Mouse (Mus musculus) activated CD4-positive, CD25-positive, alpha-beta regulatory T cell, adult 9 weeks (primary cell): ENCODE data around the gene 2610507B11Rik. TPM values are rescaled to one million over a fixed set of nuclear protein-coding genes. Genes with fewer than 3 reads are reported as not detected.

ENCODE experiments used
- polyA plus RNA-seq: library from polyadenylated mRNA; unstranded; fragments of 100-300 nt; shearing (Covaris generic); gene quantifications from one replicate; pipeline ENCODE4 v1.2.1, GENCODE M21; 2017

2610507B11Rik gene
- polyA plus RNA-seq = 91.8 TPM

GRCm38 (mm10) chr11:78261380-78262352 lies at the start of gene 2610507B11Rik:
2610507B11Rik (plus strand) TSS chr11:78261752.

GRCm38 (mm10) chr11:78245627-78246317 lies 15.8 kb upstream of the 2610507B11Rik start, which contains the start of the genes Sdf2 and Supt6:
Sdf2 (plus strand) TSS chr11:78245746.
Supt6 (minus strand) TSS chr11:78245987.

GRCm38 (mm10) chr11:78290654-78291053 lies 29.1 kb downstream of the 2610507B11Rik start, which contains the start of gene BC030499:
BC030499 (plus strand) TSS chr11:78290841.

GRCm38 (mm10) chr11:78301357-78302084 lies 40.0 kb downstream of the 2610507B11Rik start, which contains the start of gene Spag5:
Spag5 (plus strand) TSS chr11:78301529.

GRCm38 (mm10) chr11:78322860-78323259 lies 61.3 kb downstream of the 2610507B11Rik start, which contains the start of gene Aldoc:
Aldoc (plus strand) TSS chr11:78322968.

GRCm38 (mm10) chr11:78327634-78328511 lies 66.3 kb downstream of the 2610507B11Rik start, which contains the start of gene Pigs:
Pigs (plus strand) TSS chr11:78328415.

Other genes with a start within 250 kb of the 2610507B11Rik start
- 1.8 TPM for gene Dhrs13, start 229.5 kb upstream of the 2610507B11Rik start, polyA plus RNA-seq
- gene Flot2, start 223.8 kb upstream of the 2610507B11Rik start, polyA plus RNA-seq = 22.8 TPM
- 37.6 TPM for gene Eral1, start 181.4 kb upstream of the 2610507B11Rik start, polyA plus RNA-seq
- 22.6 TPM for gene Fam222b, start 167.1 kb upstream of the 2610507B11Rik start, polyA plus RNA-seq
- 4.9 TPM for gene Traf4, start 96.2 kb upstream of the 2610507B11Rik start, polyA plus RNA-seq
- gene Nek8, start 85.1 kb upstream of the 2610507B11Rik start, polyA plus RNA-seq = 14.1 TPM
- 3.6 TPM for gene Tlcd1, start 85.0 kb upstream of the 2610507B11Rik start, polyA plus RNA-seq
- 1,683 TPM for gene Rpl23a, start 78.2 kb upstream of the 2610507B11Rik start, polyA plus RNA-seq
- not detected for gene Rab34, start 73.3 kb upstream of the 2610507B11Rik start, polyA plus RNA-seq
- gene Proca1, start 68.4 kb upstream of the 2610507B11Rik start, polyA plus RNA-seq = 0.67 TPM
- gene Sdf2, start 16.0 kb upstream of the 2610507B11Rik start, polyA plus RNA-seq = 112 TPM
- 52.5 TPM for gene Supt6, start 15.8 kb upstream of the 2610507B11Rik start, polyA plus RNA-seq
- 0.61 TPM for gene BC030499, start 29.1 kb downstream of the 2610507B11Rik start, polyA plus RNA-seq
- gene Spag5, start 39.8 kb downstream of the 2610507B11Rik start, polyA plus RNA-seq = 3.5 TPM
- 15.5 TPM for gene Aldoc, start 61.2 kb downstream of the 2610507B11Rik start, polyA plus RNA-seq
- gene Pigs, start 66.7 kb downstream of the 2610507B11Rik start, polyA plus RNA-seq = 132 TPM
- 30.6 TPM for gene Unc119, start 81.7 kb downstream of the 2610507B11Rik start, polyA plus RNA-seq
- gene Foxn1, start 124.8 kb downstream of the 2610507B11Rik start, polyA plus RNA-seq = not detected
- not detected for gene Slc13a2, start 160.5 kb downstream of the 2610507B11Rik start, polyA plus RNA-seq
- 1.4 TPM for gene Slc46a1, start 203.9 kb downstream of the 2610507B11Rik start, polyA plus RNA-seq
- 0.38 TPM for gene Sarm1, start 236.0 kb downstream of the 2610507B11Rik start, polyA plus RNA-seq
- gene Vtn, start 237.3 kb downstream of the 2610507B11Rik start, polyA plus RNA-seq = not detected
- not detected for gene Sebox, start 241.7 kb downstream of the 2610507B11Rik start, polyA plus RNA-seq